Mouse (Mus musculus) embryonic facial prominence, embryonic 11.5 days (tissue): ENCODE measurements around the gene Grk6. TPM values are rescaled to one million over a fixed set of nuclear protein-coding genes. Genes with fewer than 3 reads are reported as not detected.

Experiments used
- ATAC-seq: fragments of 200-750 bp; cut with Nextera tagmentation; replicated peaks from 2 replicates; pipeline ENCODE4 v1.8.0; 2017; ENCODE audit warnings: low read depth; ENCODE audit not compliant: insufficient number of reproducible peaks, low FRiP score, low TSS enrichment
- DNase-seq: peaks from one replicate; pipeline ENCODE4 v3.0.0-alpha.2; 2015; ENCODE audit warnings: low spot score
- H3K27ac ChIP-seq: fragments of 300-500 bp; sonication (generic); replicated peaks from 2 replicates; pipeline ENCODE4 v1.5.1; 2014; ENCODE audit warnings: mild to moderate bottlenecking, low read depth, low read length, control low read depth
- H3K27me3 ChIP-seq: fragments of 300-500 bp; sonication (generic); 2 replicates; pipeline ENCODE4 v1.6.1; 2014; ENCODE audit warnings: mild to moderate bottlenecking, low read length, moderate library complexity, mixed read lengths; ENCODE audit not compliant: control insufficient read depth, insufficient read depth
- H3K36me3 ChIP-seq: fragments of 300-500 bp; sonication (generic); replicated peaks from 2 replicates; pipeline ENCODE4 v1.6.1; 2014; ENCODE audit warnings: low read depth, mild to moderate bottlenecking, low read length, moderate library complexity, mixed read lengths; ENCODE audit not compliant: control insufficient read depth, insufficient read depth
- H3K4me1 ChIP-seq: fragments of 300-500 bp; sonication (generic); 2 replicates; pipeline ENCODE4 v1.6.1; 2014; ENCODE audit warnings: low read length, mixed read lengths; ENCODE audit not compliant: control insufficient read depth, insufficient read depth
- H3K4me2 ChIP-seq: fragments of 300-500 bp; sonication (generic); 2 replicates; pipeline ENCODE4 v1.6.1; 2014; ENCODE audit warnings: low read depth, mild to moderate bottlenecking, control low read depth, low read length, moderate library complexity
- H3K4me3 ChIP-seq: fragments of 300-500 bp; sonication (generic); 2 replicates; pipeline ENCODE4 v1.5.1; 2014; ENCODE audit warnings: low read depth, low read length, control low read depth
- H3K9ac ChIP-seq: fragments of 300-500 bp; sonication (generic); replicated peaks from 2 replicates; pipeline ENCODE4 v1.6.1; 2014; ENCODE audit warnings: mild to moderate bottlenecking, control low read depth, low read length
- H3K9me3 ChIP-seq: fragments of 300-500 bp; sonication (generic); replicated peaks from 2 replicates; pipeline ENCODE4 v1.6.1; 2016; ENCODE audit warnings: mild to moderate bottlenecking, low read length, inconsistent platforms, mixed read lengths; ENCODE audit not compliant: control insufficient read depth
- WGBS: fragments of 180-500 bp; shearing (Covaris S2); extraction: QIAGEN DNeasy Blood & Tissue Kit; methylation state at CpG from one replicate; pipeline ENCODE4 v1.1.7; 2014; 5-methylcytosine and 5-hydroxymethylcytosine counted together
- polyA plus RNA-seq: library from polyadenylated mRNA; unstranded; fragments of >200 nt; fragmentation: Nextera tagmentation; extraction: Ambion mirVana; gene quantifications from 2 replicates; pipeline ENCODE4 v1.2.1, GENCODE M21; 2014

Gene Grk6
- polyA plus RNA-seq, 1 experiment from 2014 or later: 50.4 TPM

GRCm38 (mm10) chr13:55405783-55406390 is 39.0 kb upstream of the Grk6 start:
- Histone ChIP-seq H3K4me2 (no peak overlapping the region), H3K4me3 (no peak overlapping the region), H3K36me3 (no peaks in the 10 kb centered on the region), H3K27ac (no peak overlapping the region), H3K27me3 (no peaks in the 10 kb centered on the region; the same call in 1 of the 2 replicates), H3K9me3 (no peaks in the 10 kb centered on the region), H3K4me1 (no peaks in the 10 kb centered on the region), H3K9ac (peak overlapping the region; percentile 48)
- DNase-seq (peak; percentile 10), ATAC-seq (no peak)
- WGBS: 68% methylated on average over 13 of the region's 13 CpGs

- Histone ChIP-seq H3K9me3 (no peaks in the 10 kb centered on the region), H3K27me3 (no peaks in the 10 kb centered on the region; the same call in 1 of the 2 replicates), H3K4me1 (no peaks in the 10 kb centered on the region), H3K9ac (no peak overlapping the region), H3K4me3 (no peak overlapping the region), H3K4me2 (no peak overlapping the region), H3K36me3 (no peaks in the 10 kb centered on the region), H3K27ac (no peak overlapping the region)
- WGBS: 82% methylated on average over 4 of the region's 4 CpGs
- no peak for DNase-seq
- ATAC-seq: no peak
Measured at GRCm38 (mm10) chr13:55407341-55407740, 37.5 kb upstream of the Grk6 start.

- DNase-seq (no peak), ATAC-seq (no peak)
- no peak overlapping the region for H3K27ac ChIP-seq
- WGBS: 82% methylated on average over 19 of the region's 19 CpGs
- no peak overlapping the region for H3K9ac ChIP-seq
- no peaks in the 10 kb centered on the region; the same call in none of the 2 replicates for H3K27me3 ChIP-seq
- no peaks in the 10 kb centered on the region for H3K36me3 ChIP-seq
- no peaks in the 10 kb centered on the region for H3K9me3 ChIP-seq
- H3K4me1 ChIP-seq: no peaks in the 10 kb centered on the region
- H3K4me2 ChIP-seq: no peak overlapping the region
- H3K4me3 ChIP-seq: no peak overlapping the region
Measured at GRCm38 (mm10) chr13:55408546-55409120, 36.2 kb upstream of the Grk6 start.

GRCm38 (mm10) chr13:55411826-55412225 is 33.0 kb upstream of the Grk6 start:
- Histone ChIP-seq H3K4me2 (no peak overlapping the region), H3K9ac (no peak overlapping the region), H3K36me3 (no peaks in the 10 kb centered on the region), H3K4me1 (no peaks in the 10 kb centered on the region), H3K27ac (no peak overlapping the region), H3K9me3 (no peaks in the 10 kb centered on the region), H3K4me3 (no peak overlapping the region), H3K27me3 (peaks cover 2% of the 10 kb centered on the region)
- no peak for ATAC-seq
- 76% methylated on average over 7 of the region's 7 CpGs for WGBS
- no peak for DNase-seq

- Histone ChIP-seq H3K4me3 (no peak overlapping the region), H3K27me3 (peaks cover 2% of the 10 kb centered on the region), H3K27ac (no peak overlapping the region), H3K9me3 (no peaks in the 10 kb centered on the region), H3K4me2 (no peak overlapping the region), H3K9ac (no peak overlapping the region), H3K4me1 (no peaks in the 10 kb centered on the region), H3K36me3 (no peaks in the 10 kb centered on the region)
- ATAC-seq (no peak), DNase-seq (no peak)
- 79% methylated on average over 13 of the region's 13 CpGs for WGBS
Measured at GRCm38 (mm10) chr13:55412643-55413307, 32.1 kb upstream of the Grk6 start.

GRCm38 (mm10) chr13:55413333-55413732 is 31.5 kb upstream of the Grk6 start:
- H3K4me2 ChIP-seq: no peak overlapping the region
- H3K36me3 ChIP-seq: no peaks in the 10 kb centered on the region
- no peak overlapping the region for H3K9ac ChIP-seq
- H3K4me1 ChIP-seq: no peaks in the 10 kb centered on the region
- no peaks in the 10 kb centered on the region for H3K9me3 ChIP-seq
- peaks cover 2% of the 10 kb centered on the region for H3K27me3 ChIP-seq
- DNase-seq (no peak), ATAC-seq (no peak)
- no peak overlapping the region for H3K27ac ChIP-seq
- 80% methylated on average over 12 of the region's 12 CpGs for WGBS
- H3K4me3 ChIP-seq: no peak overlapping the region

- Histone ChIP-seq H3K27ac (no peak within 1 kb of the TSS), H3K9me3 (no peaks in the 10 kb centered on the region), H3K36me3 (no peaks in the 10 kb centered on the region), H3K4me3 (peak within 1 kb of the TSS; percentile 36), H3K4me2 (peak within 1 kb of the TSS; percentile 71), H3K4me1 (no peaks in the 10 kb centered on the region), H3K9ac (peak within 1 kb of the TSS; percentile 55), H3K27me3 (peaks cover 11% of the 10 kb centered on the region)
- 6% methylated on average over 41 of the region's 41 CpGs for WGBS
- 0 out of 2 replicates have a peak, but pooled peaks have one; percentile 20 for ATAC-seq
- DNase-seq: peak; percentile 71
Measured at GRCm38 (mm10) chr13:55414743-55415380, 30.0 kb upstream of the Grk6 start, which contains the start of gene Pfn3. Gene Pfn3, minus strand, starts transcription at chr13:55415232.
